Mouse (Mus musculus) 3T3-L1 (cell line): ENCODE measurements around the gene Gca.

Experiments
- DNase-seq: peaks from one replicate; pipeline ENCODE4 v3.0.0-alpha.2; 2015; ENCODE audit warnings: low read depth, low spot score

The Gca gene

DNA sequence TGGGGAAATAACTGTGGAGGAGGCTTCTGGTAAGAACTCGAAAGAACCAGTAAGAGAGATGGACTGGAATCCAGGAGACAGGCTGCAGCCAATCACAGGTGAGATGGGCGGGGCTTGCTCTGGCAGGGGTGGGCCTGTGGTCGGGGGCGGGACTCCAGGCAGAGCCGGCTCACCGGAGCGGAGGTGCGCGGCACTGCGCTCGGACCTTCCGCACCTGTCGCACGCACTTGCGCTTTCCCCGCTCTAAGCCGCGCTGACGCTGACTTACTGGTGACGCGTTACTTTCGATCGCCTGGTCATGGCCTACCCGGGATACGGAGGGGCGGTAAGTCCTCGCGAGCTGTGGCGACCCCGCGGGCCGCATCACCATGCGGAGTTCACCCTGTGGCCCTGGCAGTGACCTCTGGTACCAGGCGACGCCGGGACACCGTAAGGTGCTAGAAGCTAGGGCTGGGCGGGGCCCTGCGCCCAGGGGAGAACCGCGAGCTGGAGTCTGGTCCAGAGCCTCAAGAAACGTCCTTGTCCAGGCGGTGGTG is at the start of gene Gca:
Gene Gca, plus strand, starts transcription at position 151 of the 536 bp plus-strand sequence.
- DNase-seq = no peak

- DNase-seq = no peak
Observed at GRCm38 (mm10) chr2:62618934-62619341, 45.1 kb upstream of the Gca start.

DNA sequence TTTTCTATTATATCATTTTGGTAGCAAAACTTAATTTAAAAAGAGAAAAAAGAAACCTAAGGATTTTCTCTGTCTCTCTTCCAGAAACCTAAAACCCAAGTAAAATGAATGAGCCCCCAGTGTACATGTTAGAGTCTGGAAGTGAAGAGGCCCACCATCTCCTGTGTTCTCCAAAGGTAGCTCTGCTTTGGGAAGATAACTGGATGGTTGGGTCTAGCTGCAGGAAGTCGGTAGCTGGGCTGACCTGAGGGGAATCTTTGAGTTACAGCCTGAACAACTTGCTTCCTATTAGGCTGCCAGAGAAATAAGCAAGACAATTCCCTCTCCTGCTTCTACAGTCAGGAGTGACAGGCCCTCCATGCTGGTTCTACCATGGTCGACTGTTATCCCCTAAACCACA is 44.4 kb upstream of the Gca start:
- DNase-seq = no peak

DNA sequence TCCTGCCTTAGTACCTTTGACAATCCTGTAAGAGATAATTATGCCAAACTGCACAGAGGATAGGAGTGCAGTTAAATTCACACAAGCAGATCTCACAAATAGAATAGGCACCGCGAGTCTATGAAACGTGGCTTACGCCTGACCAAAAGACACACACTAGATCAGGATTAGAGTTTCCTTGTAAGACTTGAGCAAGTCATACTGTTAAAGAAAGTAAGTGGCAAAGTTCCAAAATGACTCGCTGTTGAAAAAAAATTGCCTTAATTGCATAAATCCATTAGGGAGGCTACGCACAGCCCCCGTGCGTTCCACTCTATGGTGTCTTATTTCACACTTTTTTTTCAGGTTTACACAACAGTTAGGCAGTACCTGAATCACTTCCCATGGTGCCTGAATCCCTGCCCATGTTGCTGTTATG is 41.1 kb upstream of the Gca start:
- DNase-seq = no peak

DNA sequence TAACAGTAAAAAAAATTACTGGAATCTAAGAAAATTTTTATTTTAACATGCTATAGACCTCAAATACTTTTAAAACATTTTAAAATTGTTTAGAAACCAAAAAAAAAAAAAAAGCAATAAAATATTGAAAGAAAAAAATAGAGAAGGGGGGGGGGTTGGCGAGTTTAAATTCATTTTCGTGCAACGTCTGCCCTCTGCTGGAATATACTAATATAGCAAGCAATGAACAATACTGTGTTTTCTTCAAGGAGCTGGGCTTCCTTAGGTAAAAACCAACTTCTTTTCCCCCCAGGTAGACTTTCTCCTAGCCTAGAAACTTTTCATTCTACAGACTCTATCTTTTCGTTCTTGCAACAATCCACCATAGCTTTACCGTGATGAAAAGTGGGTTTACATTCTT is 36.4 kb upstream of the Gca start:
- DNase-seq = peak; percentile 57

DNA sequence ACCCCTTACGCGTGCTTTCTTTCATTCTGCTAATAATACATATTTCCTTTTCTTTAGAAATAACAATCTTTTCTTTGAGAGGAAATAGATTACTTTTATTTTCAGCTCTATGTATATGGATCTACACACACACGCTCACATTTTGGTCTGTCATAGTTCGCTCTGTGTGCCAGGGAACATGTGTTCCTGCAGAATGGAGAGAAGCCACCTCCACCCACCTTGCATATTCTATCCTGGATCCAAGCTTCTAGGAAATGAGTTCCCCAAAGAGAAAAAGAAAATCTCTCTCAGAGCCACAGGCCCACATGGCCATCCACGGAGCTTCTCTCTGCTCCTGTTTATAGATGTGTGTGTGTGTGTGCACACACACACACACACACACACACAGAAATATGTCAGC is 35.7 kb upstream of the Gca start:
- DNase-seq = no peak

- DNase-seq = peak; percentile 67
Observed at GRCm38 (mm10) chr2:62630446-62630845, 33.6 kb upstream of the Gca start.

DNA sequence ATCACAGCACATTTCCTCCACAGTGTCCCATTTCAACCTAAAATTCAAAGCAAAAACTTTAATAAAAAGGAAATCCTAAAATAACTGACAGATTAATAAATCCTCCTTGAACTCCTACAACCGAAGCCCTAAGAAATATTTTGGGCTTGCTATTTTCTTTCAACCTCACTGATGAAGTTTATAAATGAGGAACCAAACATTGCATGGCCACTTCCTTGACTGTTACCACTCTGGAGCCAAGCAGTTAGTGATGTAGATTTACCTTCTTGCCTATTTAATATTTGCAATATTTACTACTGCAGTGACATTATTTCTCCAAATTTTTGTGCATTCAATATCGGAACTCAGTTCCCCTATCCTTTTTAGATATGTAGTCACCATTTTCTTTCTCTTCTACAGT is 24.2 kb upstream of the Gca start:
- DNase-seq = no peak

DNA sequence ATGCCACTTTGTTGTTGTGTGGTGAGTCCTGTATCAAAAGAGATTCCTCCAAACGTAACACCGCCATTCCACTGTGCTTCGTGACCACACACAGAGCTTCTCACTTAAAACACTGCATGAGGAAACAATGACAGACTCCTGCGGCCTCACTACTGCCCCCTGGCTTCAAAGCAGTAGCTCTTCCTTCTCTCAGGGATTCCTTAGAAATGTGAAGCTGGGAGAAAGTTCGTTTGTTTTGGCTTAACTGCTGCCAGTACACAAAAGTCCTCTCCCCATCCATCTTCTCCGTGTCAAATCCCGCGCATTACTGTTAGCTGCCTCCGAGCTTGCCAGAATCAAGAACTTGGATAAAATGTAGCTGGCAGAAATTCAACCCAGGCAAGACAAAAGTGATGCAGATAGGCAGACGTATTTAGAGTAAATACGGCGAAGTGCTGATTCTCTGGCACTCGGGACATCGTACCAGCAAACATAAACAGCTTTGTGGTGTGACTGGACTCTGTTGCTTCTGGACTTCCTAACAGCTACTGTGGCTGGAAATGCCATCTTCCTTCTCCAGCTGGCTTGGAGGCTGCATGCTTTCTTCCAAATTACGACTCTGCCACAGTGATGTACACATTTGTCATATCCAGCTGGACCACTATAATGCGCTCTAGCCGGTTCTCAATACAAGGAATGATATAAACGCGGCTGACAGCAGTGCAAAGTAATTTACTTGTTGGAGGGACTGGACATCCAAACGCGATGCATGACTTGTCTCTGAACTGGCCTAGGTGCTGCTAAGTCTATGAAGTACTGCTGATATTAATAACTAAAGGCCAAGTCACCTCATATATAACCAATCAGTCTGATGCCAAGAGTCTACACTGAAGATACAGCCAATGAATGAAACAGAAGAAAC is 20.4 kb upstream of the Gca start:
- DNase-seq = no peak

DNA sequence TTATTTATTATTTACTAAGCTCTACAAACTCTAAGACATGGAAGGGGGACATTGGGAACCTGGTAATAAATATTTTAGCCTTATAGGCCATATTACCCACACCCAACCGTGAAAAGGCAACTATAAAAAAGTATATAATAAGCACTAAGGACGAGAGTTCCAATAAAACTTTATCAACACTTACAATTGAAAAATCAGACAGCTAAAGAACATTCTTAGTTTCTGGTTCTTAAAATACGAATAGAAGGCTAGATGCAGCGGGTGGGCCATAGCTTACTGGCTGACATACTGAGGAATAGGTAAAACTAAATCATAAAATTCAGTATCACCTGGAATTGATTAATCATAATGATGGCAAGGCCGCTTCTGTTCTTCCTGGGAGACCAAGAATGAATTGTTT is 19.2 kb upstream of the Gca start:
- no peak for DNase-seq

GRCm38 (mm10) chr2:62645475-62645874 is 18.6 kb upstream of the Gca start:
- DNase-seq = no peak

DNA sequence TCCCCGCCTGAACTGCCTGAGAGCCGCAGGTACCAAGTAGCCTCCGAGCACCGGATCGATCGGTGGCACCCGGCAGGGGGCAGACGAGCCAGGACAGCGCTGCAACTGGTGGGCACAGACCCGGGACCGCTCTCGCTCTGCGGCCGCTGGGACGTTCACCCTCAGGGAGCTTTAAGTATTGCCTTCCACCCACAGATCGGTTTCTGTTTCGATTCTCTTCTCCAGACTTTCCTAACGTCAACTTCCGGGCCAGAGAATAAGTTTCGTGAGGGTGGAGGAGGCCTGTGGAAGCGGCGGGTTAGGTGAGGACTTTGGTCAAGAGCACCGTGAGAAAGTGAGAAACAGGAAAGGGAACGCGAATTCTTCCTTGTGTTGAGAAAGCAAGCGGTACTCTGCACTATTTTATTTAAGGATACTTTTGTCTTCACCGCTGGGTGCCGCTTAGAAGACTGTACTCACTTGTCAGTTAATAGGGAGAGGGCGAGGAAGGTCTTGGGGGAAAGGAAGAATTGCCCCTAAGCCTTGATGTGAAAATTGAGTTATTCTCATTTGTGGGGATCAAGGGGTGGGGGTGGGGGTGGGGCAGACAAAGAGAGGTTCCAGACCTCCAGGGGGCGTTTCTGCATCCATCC is 18.0 kb upstream of the Gca start, which contains the start of gene Ifih1:
Gene Ifih1, minus strand, starts transcription at position 242 of the 632 bp plus-strand sequence.
- peak; percentile 9 for DNase-seq

- no peak for DNase-seq
Observed at GRCm38 (mm10) chr2:62646671-62647289, 17.3 kb upstream of the Gca start.

DNA sequence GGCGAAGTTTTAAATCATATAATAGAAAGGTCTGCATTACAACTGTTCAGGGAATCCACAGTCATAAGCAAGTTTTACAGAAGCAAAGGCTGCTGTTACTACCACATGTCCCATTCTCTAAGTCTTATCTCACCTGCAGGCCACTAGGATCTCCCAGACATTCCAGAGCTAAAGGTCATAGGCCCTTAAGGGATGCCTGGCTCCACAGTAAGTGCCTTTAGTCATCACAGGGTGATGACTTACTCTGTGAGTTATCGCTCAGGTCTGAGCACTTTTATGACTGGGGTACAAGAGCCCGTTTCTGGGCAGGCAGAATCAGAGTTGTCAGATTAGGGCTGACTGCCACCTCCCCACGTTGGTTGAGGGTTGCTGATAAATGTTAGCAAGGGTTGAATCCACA is 12.2 kb upstream of the Gca start:
- no peak for DNase-seq

DNA sequence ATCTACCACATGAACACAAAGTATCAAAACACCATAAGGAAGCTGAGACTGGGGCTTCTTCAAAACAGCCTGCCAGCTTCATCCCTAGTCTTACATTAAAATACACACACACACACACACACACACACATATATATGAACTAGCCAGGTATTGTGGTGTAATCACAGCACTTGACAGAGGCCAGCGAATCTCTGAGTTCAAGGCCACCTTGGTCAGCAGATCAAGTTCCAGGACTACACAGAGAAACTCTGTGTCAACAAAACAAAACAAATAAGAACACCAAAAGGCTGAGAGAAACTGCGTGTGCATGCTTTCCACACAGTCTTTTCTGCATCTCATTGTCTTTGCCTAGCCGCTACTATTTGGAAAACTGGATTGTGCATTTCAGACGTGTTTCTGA is 11.6 kb upstream of the Gca start:
- DNase-seq = no peak

DNA sequence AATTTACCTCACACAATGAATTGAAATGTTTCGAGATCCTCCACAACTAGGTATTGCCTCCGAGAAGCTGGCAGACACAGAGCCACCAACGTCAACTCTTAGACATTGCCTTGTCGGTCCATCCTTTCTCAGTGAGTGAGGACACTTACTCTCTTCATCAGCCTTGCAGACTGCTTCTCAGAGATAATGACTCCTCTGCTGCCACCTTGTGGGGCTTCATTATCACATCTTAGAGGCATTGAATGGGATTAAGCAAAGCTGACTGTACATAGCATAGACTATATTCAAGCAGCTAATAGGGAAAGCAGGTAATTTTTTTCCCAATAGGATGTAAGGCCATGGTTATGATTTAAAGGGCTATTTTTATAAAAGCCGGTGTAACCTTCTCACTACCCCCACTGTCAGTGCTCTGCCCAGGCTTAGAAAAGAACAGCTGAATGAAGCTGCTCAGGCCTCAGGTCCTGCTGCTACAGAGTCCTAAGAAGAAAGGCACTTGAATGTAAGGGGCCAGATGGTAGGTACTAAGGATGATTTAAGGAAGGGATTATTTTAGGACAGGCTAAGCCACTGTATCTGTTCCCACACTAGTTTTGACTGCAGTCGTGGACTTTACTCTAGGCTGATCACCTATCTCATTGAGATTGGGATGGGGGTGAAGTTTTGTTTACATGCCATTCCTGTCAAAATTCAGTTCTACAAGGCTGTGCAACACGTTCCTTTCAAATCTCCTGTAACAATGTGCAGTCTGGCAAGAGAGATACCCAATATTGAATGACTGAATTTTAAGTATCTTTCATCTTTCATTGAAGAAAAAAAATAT is 9.4 kb upstream of the Gca start:
- peak; percentile 60 for DNase-seq

DNA sequence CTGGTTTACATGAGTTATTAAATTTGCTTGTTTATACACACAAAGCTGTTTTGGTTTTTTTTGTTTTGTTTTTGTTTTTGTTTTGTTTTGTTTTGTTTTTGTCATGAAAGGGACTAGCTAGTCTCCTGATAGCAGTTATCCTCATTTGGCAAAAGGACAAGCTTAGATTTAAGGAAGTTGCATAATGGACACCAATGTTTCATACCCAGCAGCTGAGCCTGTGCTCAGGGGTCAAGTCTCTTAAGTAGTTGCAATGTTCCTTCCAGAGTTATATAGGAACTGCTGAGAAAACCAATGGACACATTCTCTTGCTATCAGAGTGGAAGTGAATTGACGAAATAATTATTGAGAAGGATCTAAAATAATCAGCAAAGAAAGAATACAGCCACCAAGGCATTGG is 8.0 kb upstream of the Gca start:
- no peak for DNase-seq

GRCm38 (mm10) chr2:62660565-62660964 is 3.5 kb upstream of the Gca start:
- DNase-seq = no peak

- no peak for DNase-seq
Observed at GRCm38 (mm10) chr2:62662560-62662959, 1.5 kb upstream of the Gca start.

- DNase-seq = no peak
Observed at GRCm38 (mm10) chr2:62664839-62665238, 754 bp downstream of the Gca start.

DNA sequence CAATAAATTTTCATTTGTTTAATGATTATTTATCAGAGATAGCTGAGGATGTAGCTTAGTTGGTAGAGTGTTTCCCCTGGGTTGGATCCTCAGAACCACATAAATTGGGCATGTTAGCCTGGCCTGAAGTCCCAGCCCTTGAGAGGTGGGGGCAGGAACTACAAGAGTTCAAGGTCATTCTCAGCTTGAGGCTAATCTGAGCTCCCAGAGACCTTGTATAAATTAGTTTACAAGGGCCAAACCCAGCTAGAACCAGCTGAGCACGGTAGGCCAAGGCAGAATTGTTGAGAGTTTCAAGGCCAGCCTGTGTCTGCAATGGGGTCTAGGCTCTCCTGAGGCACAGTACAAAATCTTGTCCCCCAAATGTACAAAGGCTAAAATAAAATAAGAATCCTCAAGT is 1.5 kb downstream of the Gca start:
- no peak for DNase-seq
